Mouse (Mus musculus): ENCODE measurements around the gene Ubqln4. TPM values are rescaled to one million over a fixed set of nuclear protein-coding genes. Genes with fewer than 3 reads are reported as not detected.
A peak's percentile ranks its signal among the peaks of the same experiment; 100 is the strongest.
"Not testable (repeated sequence)": the region's sequence is repeated elsewhere in the genome, so short reads cannot be mapped to it uniquely, and the experiment has no call there.

The Ubqln4 gene
- polyA plus RNA-seq, 1 experiment = 68.4 TPM

GRCm38 (mm10) chr3:88567892-88568291 is 14.3 kb downstream of the Ubqln4 start:
- DNase-seq (ENCODE audit: low read depth) = no peak

GRCm38 (mm10) chr3:88568615-88569014 is 15.1 kb downstream of the Ubqln4 start:
- DNase-seq (ENCODE audit: low read depth) = no peak

DNA sequence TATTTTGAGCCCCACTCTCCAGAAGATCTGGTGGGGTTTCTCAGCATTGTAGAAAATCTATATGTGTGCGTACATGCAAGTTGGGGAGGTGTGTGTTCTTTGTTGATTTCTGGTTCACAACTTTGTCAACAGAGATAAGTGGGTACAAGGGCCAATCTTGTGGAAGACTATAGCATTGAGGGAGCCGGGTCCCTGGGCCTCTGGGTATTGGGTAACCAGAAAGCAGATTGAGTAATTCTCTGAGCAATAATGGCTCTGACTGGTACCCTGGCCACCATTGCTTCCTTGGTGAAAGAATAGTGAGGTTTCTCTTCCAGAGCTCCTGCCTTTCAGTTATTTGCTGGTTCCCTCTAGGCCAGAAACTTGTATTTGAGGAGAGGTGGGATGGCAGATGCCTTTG is 15.5 kb downstream of the Ubqln4 start:
- no peak for DNase-seq (ENCODE audit: low read depth)

DNA sequence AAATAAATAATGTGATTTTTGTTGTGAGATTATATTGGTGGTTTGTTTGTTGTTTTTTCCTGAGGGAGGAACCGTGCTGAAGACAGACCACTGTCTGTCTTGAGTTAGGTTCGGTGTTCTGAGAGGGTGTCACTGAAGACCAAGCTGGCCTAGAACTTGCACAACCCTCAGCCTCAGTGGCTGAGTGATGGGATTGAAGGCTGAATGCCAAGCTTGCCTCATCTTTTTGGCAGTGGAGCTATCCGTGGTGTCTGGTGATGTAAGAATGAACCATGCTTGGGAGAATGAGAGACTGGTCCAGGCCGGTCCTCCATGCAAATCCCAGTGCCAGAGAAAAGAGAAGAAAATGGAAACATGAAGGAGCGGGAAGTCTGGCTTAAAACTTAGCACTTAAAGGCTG is 16.1 kb downstream of the Ubqln4 start:
- DNase-seq (ENCODE audit: low read depth) = no peak

GRCm38 (mm10) chr3:88570341-88570740 is 16.8 kb downstream of the Ubqln4 start:
- DNase-seq (ENCODE audit: low read depth) = no peak

- no peak for DNase-seq (ENCODE audit: low read depth)
Measured at GRCm38 (mm10) chr3:88571856-88572255, 18.3 kb downstream of the Ubqln4 start.

DNA sequence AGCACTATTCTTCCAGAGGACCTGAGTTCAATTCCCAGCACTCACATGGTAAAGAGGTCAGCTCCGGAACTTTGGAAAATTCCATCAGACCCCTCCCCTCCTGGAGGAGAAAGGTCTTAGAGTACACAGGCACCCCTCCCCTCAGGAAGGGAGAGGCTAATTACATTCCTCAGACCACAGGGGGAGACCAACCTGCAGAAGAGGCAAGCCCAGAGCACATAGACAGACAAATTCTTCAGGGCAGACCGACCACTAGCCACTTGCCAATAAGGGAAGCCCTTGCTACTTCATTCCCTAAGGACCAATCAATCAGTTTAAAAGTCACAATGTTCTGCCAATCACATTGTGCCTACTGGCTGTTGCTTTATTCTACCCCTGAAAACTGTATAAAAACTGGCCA is 19.3 kb downstream of the Ubqln4 start:
- no peak for DNase-seq (ENCODE audit: low read depth)

- DNase-seq (ENCODE audit: low read depth) = no peak
Measured at GRCm38 (mm10) chr3:88573810-88574209, 20.3 kb downstream of the Ubqln4 start.

DNA sequence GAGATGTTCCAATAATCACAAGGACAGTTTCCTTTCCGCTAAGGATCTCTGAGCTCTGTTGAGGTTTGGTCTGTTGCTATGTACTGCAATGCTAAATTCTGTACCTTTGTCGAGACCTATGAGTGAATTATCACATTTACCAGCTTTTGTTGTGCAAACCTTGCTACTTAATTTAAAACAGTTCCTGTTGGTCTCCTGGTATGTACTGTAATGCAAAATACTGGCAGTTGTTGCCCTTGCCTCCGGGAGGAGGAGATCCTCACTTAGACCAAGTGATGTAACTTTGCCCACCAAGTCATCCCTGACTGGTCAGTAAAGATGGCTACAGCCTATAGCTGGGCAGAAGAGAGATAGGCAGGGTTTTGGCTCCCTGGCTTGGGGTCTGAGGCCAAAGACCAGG is 22.0 kb downstream of the Ubqln4 start, which contains the start of gene Ssr2:
TSS of gene Ssr2 (plus strand) at position 337 of the 400 bp plus-strand sequence.
- DNase-seq (ENCODE audit: low read depth) = no peak

- not testable (repeated sequence) for DNase-seq (ENCODE audit: low read depth)
Measured at GRCm38 (mm10) chr3:88577846-88578245, 24.3 kb downstream of the Ubqln4 start.

- no peak for DNase-seq (ENCODE audit: low read depth)
Measured at GRCm38 (mm10) chr3:88578498-88579424, 25.2 kb downstream of the Ubqln4 start.

DNA sequence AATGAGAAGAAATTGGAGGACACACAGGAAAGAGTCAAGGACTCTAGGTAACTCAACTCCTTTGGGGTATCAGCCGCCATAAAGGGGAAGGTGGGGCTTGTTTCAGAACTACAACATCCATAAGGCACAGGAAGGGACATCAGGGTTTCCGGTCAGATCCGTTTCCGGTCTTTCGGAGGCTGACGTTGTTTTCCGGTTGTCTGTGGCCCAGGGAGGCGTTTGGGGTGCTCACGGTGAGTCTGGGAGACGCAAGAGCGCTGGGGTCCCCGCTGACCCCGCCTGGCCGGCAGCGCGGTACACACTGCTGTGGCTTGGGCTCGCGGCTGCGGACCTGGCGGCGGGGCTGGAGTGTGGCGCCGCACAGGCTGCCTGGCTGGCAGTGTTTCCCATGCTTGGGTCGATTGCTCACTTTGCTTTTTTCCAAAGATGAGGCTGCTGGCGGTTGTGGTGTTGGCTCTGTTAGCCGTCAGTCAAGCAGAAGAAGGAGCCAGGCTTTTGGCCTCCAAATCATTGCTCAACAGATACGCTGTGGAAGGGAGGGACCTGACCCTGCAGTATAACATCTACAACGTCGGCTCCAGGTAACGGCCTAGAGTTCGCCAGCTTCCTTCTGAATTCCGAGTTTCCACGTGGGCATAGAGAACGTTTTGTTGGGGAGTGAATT is 26.0 kb downstream of the Ubqln4 start:
- DNase-seq (ENCODE audit: low read depth) = no peak

DNA sequence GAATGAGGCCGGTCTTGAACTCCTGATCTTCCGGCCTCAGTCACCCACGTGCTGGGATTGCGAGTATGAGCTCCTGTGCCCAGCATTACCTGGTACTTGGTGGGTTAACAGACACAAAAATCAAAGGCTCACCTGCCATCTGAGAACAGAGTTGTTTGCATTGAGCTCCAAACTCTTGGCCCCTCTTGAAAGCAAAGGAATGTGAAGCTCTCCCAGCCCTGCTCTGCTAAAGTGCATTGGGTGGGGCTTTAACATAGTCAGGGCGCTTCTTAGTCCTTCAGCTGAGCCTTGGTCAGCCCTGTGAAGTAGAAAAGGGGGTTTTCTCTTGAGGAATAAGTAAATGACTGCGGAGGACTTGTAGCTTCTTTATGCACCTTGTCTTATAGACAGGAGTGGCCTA is 32.2 kb downstream of the Ubqln4 start:
- DNase-seq (ENCODE audit: low read depth) = no peak

DNA sequence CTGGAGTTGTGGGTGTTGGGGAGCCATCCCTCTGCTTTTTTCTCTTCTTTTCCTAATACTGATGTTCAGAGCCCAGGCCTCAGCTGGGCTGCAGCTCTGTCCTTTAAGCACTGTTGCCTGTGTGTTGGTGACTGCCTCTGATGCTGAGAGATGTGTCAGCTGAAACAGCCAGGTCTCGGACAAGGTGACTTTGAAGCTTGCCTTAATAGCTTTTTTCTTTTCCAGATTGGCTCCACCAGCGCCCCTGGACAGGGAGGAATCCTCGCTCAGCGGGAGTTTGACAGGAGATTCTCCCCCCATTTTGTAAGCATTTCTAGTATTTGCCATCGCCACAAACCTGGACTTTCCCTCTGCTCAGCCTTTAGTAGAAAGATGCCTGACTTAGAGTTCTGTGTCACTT is 33.1 kb downstream of the Ubqln4 start:
- no peak for DNase-seq (ENCODE audit: low read depth)

DNA sequence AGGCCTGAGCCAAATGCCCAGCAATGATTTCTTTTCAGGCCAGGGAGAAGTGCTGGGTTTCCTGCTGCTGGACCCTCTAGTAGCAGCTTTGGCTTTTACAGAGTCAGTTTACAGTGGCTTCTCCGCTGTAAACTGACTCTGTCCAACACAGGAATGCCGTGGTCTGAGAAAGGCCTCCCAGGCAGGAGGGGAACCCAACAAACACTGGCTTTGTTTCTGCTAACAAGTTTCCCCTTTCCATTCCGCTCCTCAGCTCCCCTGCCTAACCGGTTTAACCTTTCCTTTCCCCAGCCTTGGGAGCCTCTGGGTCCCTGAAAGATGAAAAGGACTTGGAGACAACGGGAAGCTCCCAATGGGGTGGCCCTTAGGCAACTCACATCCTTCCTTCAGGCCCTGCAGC is 36.7 kb downstream of the Ubqln4 start:
- no peak for DNase-seq (ENCODE audit: low read depth)

DNA sequence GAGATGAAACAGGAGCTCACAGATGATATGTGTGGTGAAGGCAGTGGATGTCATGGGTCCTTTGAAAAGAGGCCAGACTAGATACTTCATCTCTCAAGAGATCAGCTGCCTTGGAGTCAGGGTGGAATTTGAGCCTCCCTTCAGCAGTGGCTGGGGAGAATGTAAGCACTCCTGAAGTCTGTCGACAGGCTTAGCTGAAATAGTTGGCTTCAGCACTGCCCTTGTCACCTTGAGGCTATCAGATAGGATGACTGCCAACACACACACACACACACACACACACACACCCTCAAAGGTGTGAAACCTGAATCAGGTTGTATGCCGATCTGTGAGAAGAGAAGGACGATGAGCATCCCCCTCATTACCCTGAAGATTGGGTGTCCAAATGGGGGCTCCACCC is 37.5 kb downstream of the Ubqln4 start:
- no peak for DNase-seq (ENCODE audit: low read depth)

DNA sequence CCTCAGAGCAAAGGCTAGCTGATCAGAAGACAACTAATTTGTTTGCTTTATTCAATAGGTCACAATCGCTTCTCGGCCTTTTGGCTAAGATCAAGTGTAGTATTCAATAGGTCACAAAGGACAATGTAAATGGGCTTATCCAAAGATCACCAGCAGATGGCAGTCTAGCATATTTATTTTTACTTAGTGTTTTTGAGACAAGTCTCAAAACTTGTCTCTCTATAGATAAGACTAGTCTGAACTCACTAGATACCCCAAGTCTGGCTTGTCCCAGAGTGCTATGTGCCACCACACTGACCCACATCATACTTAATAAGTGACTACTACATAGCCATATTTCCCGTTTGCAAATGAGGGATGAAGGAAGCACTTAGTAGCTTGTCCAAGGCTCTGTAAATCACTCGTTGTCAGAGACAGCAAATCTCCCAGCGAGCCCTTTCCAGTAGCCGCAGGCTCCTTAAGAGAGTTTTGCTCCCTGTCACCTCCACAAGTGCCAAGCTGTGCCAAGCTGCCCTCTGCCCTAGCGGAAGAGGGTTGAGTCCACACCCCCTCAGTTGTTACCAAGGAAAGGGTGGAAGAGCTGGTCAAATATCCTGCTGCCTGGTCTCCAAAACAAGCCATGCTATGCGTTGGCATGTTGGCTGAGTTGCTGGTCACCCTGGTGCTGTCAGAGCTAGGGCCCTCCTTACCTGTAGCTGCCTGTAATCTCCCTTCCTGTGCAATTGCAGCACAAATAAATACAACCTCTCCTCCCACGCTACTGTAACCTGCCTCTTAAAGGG is 38.6 kb downstream of the Ubqln4 start:
- DNase-seq (ENCODE audit: low read depth) = peak; percentile 83

DNA sequence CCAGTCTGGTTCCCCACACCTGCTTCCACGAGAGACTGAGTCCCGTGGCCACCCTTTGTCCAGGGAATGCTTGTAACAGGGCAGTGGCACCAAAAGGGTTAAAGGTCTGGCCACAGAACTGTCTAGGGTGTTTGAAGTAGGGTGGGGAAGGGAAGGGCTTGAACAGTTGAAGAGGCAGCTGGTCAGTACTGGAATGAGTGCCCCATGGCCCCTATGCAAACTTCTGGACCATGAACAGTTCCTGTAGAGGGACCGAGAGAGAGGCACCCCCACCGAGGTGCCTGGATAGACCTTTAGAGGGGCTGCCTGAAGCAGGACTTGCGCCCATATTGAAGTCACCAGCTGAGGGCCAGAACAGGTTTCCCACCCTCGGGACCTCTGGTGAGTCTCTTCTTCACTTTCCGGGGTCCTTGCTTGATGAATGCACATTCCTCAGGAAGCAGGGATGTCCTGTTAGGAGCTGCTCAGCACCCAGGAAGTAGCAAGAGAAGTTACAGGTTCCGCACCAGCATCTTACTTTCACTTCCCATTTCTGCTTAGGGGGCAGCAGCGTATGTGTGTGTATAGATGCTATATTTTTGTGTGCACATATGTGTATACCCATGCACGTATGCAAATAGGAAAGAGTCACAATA is 39.5 kb downstream of the Ubqln4 start:
- DNase-seq (ENCODE audit: low read depth) = no peak

- peak; percentile 73 for DNase-seq (ENCODE audit: low read depth)
Measured at GRCm38 (mm10) chr3:88593893-88594580, 40.5 kb downstream of the Ubqln4 start.

- DNase-seq (ENCODE audit: low read depth) = not testable (repeated sequence)
Measured at GRCm38 (mm10) chr3:88596547-88596946, 43.0 kb downstream of the Ubqln4 start.

DNA sequence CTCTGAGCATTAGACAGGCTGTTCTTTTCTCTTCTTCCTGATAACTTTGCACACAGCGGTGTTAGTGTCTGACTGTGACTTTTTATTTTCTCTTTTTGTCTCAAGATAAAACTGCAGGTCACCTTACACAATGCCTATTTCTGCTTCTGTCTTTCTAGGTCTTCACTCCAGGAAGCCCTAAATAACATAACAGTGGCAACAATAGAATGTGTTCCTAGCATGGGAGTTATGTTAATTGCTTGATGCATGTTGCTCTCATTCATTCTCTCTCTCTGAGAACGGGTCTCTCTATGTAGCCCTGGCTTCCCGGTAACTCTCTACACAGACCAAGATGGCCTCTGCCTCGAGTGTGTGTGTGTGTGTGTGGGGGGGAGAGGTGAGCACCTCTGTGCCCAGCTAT is 48.9 kb downstream of the Ubqln4 start:
- DNase-seq (ENCODE audit: low read depth) = no peak
